20 mouse cellular contexts compared by ENCODE assay signal in genomic region chr13:97412151-97412550, GRCm38 (mm10).
DNase-seq lines count a peak whose midpoint lies in the region; ATAC-seq lines count a peak whose summit lies in the region.
"Had no signal": no experiment of that assay in that cellular context is flagged by ENCODE, and none has a peak within 500 bp of the region (broad histone marks: within the 10 kb centered on the region; RNA-seq: fewer than 3 reads in every experiment).

No protein-coding gene starts in this region.

- no peak overlapping the region for H3K4me2 ChIP-seq in heart, embryonic 11.5 days
- no peak overlapping the region for H3K4me2 ChIP-seq in forebrain, embryonic 11.5 days (ENCODE audit: low read depth, low read length, severe bottlenecking)
- H3K4me2 ChIP-seq in kidney, embryonic 16.5 days (replicated peaks; ENCODE audit: low read depth, low read length), result no peak overlapping the region
- H3K4me2 ChIP-seq: embryonic facial prominence, embryonic 12.5 days; forebrain, embryonic 12.5 days; heart, embryonic 15.5 days; hindbrain, embryonic 15.5 days had no signal

- peaks cover 10% of the 10 kb centered on the region for H3K4me1 ChIP-seq in heart, embryonic 11.5 days (ENCODE audit: control insufficient read depth, insufficient read depth, low read length)
- H3K4me1 ChIP-seq in forebrain, embryonic 11.5 days (replicated peaks; ENCODE audit: control insufficient read depth, insufficient read depth, low read length), result 0 out of 2 replicates have a peak, but pooled peaks cover 7% of the 10 kb centered on the region
- H3K4me1 ChIP-seq in kidney, embryonic 16.5 days (ENCODE audit: insufficient read depth, low read length), result no peaks in the 10 kb centered on the region

- ATAC-seq in heart, embryonic 11.5 days (replicated peaks; ENCODE audit: insufficient number of reproducible peaks, low FRiP score, low TSS enrichment), result no peak
- no peak for ATAC-seq in forebrain, embryonic 11.5 days (replicated peaks; ENCODE audit: low FRiP score)
- ATAC-seq in kidney, embryonic 16.5 days (ENCODE audit: low FRiP score, low TSS enrichment), result no peak
- ATAC-seq: forebrain, embryonic 16.5 days; inflammation-experienced regulatory T-cells, adult 6 months; intestine, postnatal 0 days had no signal

- no peak overlapping the region for H3K9ac ChIP-seq in heart, embryonic 11.5 days (ENCODE audit: low read depth, low read length)
- H3K9ac ChIP-seq in forebrain, embryonic 11.5 days (ENCODE audit: low read length), result no peak overlapping the region
- H3K9ac ChIP-seq in kidney, embryonic 16.5 days (replicated peaks; ENCODE audit: low read length), result no peak overlapping the region
- H3K9ac ChIP-seq: embryonic facial prominence, embryonic 12.5 days; forebrain, embryonic 12.5 days; heart, embryonic 15.5 days; hindbrain, embryonic 15.5 days had no signal

- 72% methylated on average over 4 of the region's 4 CpGs for WGBS in heart, embryonic 11.5 days (ENCODE audit: insufficient replicate concordance)
- 86% methylated on average over 4 of the region's 4 CpGs for WGBS in forebrain, embryonic 11.5 days
- 78% methylated on average over 4 of the region's 4 CpGs for WGBS in kidney, embryonic 16.5 days

- H3K27me3 ChIP-seq in heart, embryonic 11.5 days (ENCODE audit: control insufficient read depth, insufficient read depth, low read length), result peaks cover 3% of the 10 kb centered on the region; the same call in 1 of the 2 replicates
- H3K27me3 ChIP-seq in forebrain, embryonic 11.5 days (ENCODE audit: control insufficient read depth, insufficient read depth, low read length), result no peaks in the 10 kb centered on the region
- no peaks in the 10 kb centered on the region for H3K27me3 ChIP-seq in kidney, embryonic 16.5 days (ENCODE audit: insufficient read depth, low read length)
- H3K27me3 ChIP-seq: embryonic facial prominence, embryonic 12.5 days; forebrain, embryonic 12.5 days; hindbrain, embryonic 15.5 days had no signal

- no peak overlapping the region for H3K27ac ChIP-seq in heart, embryonic 11.5 days (ENCODE audit: low read depth, low read length)
- no peak overlapping the region for H3K27ac ChIP-seq in forebrain, embryonic 11.5 days (ENCODE audit: low read depth, low read length)
- H3K27ac ChIP-seq in kidney, embryonic 16.5 days (ENCODE audit: low read length), result no peak overlapping the region
- H3K27ac ChIP-seq: embryonic facial prominence, embryonic 12.5 days; forebrain, embryonic 12.5 days; heart, embryonic 15.5 days; hindbrain, embryonic 15.5 days had no signal

- no peaks in the 10 kb centered on the region for H3K9me3 ChIP-seq in heart, embryonic 11.5 days (replicated peaks; ENCODE audit: control insufficient read depth, low read length)
- H3K9me3 ChIP-seq in forebrain, embryonic 11.5 days (ENCODE audit: control insufficient read depth, low read length), result no peaks in the 10 kb centered on the region
- no peaks in the 10 kb centered on the region for H3K9me3 ChIP-seq in kidney, embryonic 16.5 days (ENCODE audit: low read length)
- H3K9me3 ChIP-seq: embryonic facial prominence, embryonic 12.5 days; forebrain, embryonic 12.5 days; heart, embryonic 15.5 days; hindbrain, embryonic 15.5 days had no signal

- peak; percentile 24 to 30 for DNase-seq in heart, adult 18-20 months
- DNase-seq in lung, postnatal 10 days, result peak; percentile 54
- no peak for DNase-seq in lung, postnatal 4 days
- DNase-seq in 416B (ENCODE audit: low read depth), result peak; percentile 17
- peak; percentile 68 for DNase-seq in Muller cell, postnatal 12 days (ENCODE audit: inconsistent ontology term)
- no peak for DNase-seq in forebrain, embryonic 11.5 days (ENCODE audit: low spot score)
- DNase-seq: adrenal gland, postnatal 10 days; cerebellum, adult 11 months; cerebellum, adult 9-11 months; gastrocnemius, postnatal 10 days; heart, postnatal 14 days had no signal

- no peaks in the 10 kb centered on the region for H3K36me3 ChIP-seq in heart, embryonic 11.5 days (ENCODE audit: control insufficient read depth, insufficient read depth, low read length)
- no peaks in the 10 kb centered on the region for H3K36me3 ChIP-seq in forebrain, embryonic 11.5 days (ENCODE audit: control insufficient read depth, insufficient read depth, low read length)
- no peaks in the 10 kb centered on the region for H3K36me3 ChIP-seq in kidney, embryonic 16.5 days (ENCODE audit: insufficient read depth, low read length)
- H3K36me3 ChIP-seq: embryonic facial prominence, embryonic 12.5 days; forebrain, embryonic 12.5 days; heart, embryonic 15.5 days; hindbrain, embryonic 15.5 days had no signal

- no peak overlapping the region for H3K4me3 ChIP-seq in heart, embryonic 11.5 days (ENCODE audit: low read depth, low read length)
- no peak overlapping the region for H3K4me3 ChIP-seq in forebrain, embryonic 11.5 days (ENCODE audit: low read depth, low read length)
- H3K4me3 ChIP-seq in kidney, embryonic 16.5 days (ENCODE audit: low read length), result no peak overlapping the region
- H3K4me3 ChIP-seq: embryonic facial prominence, embryonic 12.5 days; forebrain, embryonic 12.5 days; heart, embryonic 15.5 days; hindbrain, embryonic 15.5 days had no signal

Comparison
In these comparisons a context has a peak if more than half of its experiments do, and no peak if none do; other contexts are left out.
1. DNase-seq: peak in heart, adult 18-20 months (2 of 2), lung, postnatal 10 days (single experiment), 416B (single experiment) and Muller cell, postnatal 12 days (single experiment); none in lung, postnatal 4 days (0 of 2) and forebrain, embryonic 11.5 days (single experiment).